Mouse (Mus musculus) kidney, adult 2 months (tissue): ENCODE measurements at regions not wholly inside any gene's neighbourhood (a gene's known extent, or its start where the extent isn't known, plus 50 kb on each side); places are given as distances from the start of the nearest gene placed in this dataset.

ENCODE experiments used
- CTCF ChIP-seq: fragments of 200-500 bp; conservative IDR thresholded peaks from 2 replicates; pipeline ENCODE4 v1.5.1; 2011; ENCODE audit warnings: low read depth, mild to moderate bottlenecking, control low read depth, low read length, moderate library complexity, mixed read lengths; ENCODE audit not compliant: insufficient read depth, insufficient read length
- POLR2A ChIP-seq: fragments of 200-500 bp; IDR thresholded peaks from one replicate; pipeline ENCODE4 v1.6.1; 2011; ENCODE audit warnings: low read depth, low read length, control low read depth

GRCm38 (mm10) chr10:67482268-67482667 lies 53.0 kb upstream of the Egr2 start:
- no peak for TF ChIP-seq CTCF
- no peak for TF ChIP-seq POLR2A
